Mouse (Mus musculus) midbrain, embryonic 16.5 days (tissue): ENCODE results near the gene Gsc2. TPM values are rescaled to one million over a fixed set of nuclear protein-coding genes. Genes with fewer than 3 reads are reported as not detected.

Source experiments
- ATAC-seq: fragments of 200-750 bp; cut with Nextera tagmentation; 2 replicates; pipeline ENCODE4 v1.8.0; 2017; ENCODE audit warnings: moderate TSS enrichment
- H3K27ac ChIP-seq: fragments of 300-500 bp; sonication (generic); 2 replicates; pipeline ENCODE4 v1.5.1; 2014; ENCODE audit warnings: mild to moderate bottlenecking, low read length, mixed read lengths
- H3K27me3 ChIP-seq: fragments of 300-500 bp; sonication (generic); 2 replicates; pipeline ENCODE4 v1.6.1; 2014; ENCODE audit warnings: low read depth, low read length, mixed read lengths; ENCODE audit not compliant: control insufficient read depth, insufficient read depth
- H3K36me3 ChIP-seq: fragments of 300-500 bp; sonication (generic); 2 replicates; pipeline ENCODE4 v1.6.1; 2014; ENCODE audit warnings: mild to moderate bottlenecking, low read length, moderate library complexity, mixed read lengths; ENCODE audit not compliant: control insufficient read depth, insufficient read depth
- H3K4me1 ChIP-seq: fragments of 300-500 bp; sonication (generic); 2 replicates; pipeline ENCODE4 v1.6.1; 2014; ENCODE audit warnings: mild to moderate bottlenecking, low read length, mixed read lengths; ENCODE audit not compliant: control insufficient read depth, insufficient read depth
- H3K4me2 ChIP-seq: fragments of 300-500 bp; sonication (generic); 2 replicates; pipeline ENCODE4 v1.6.1; 2014; ENCODE audit warnings: mild to moderate bottlenecking, low read length, mixed read lengths
- H3K4me3 ChIP-seq: fragments of 300-500 bp; sonication (generic); 2 replicates; pipeline ENCODE4 v1.5.1; 2014; ENCODE audit warnings: low read depth, mild to moderate bottlenecking, low read length, moderate library complexity, mixed read lengths
- H3K9ac ChIP-seq: fragments of 300-500 bp; sonication (generic); 2 replicates; pipeline ENCODE4 v1.6.1; 2014; ENCODE audit warnings: low read depth, low read length, mixed read lengths
- H3K9me3 ChIP-seq: fragments of 300-500 bp; sonication (generic); replicated peaks from 2 replicates; pipeline ENCODE4 v1.6.1; 2014; ENCODE audit warnings: mild to moderate bottlenecking, low read length, mixed read lengths; ENCODE audit not compliant: control insufficient read depth, poor library complexity, severe bottlenecking
- WGBS: fragments of 180-500 bp; shearing (Covaris S2); extraction: QIAGEN DNeasy Blood & Tissue Kit; methylation state at CpG from one replicate; pipeline ENCODE4 v1.1.7; 2014; 5-methylcytosine and 5-hydroxymethylcytosine counted together
- polyA plus RNA-seq: library from polyadenylated mRNA; unstranded; fragments of >200 nt; fragmentation: Nextera tagmentation; extraction: Ambion mirVana; gene quantifications from 2 replicates; pipeline ENCODE4 v1.2.1, GENCODE M21; 2015

Gene Gsc2
- polyA plus RNA-seq, 1 experiment from 2014 or later: 0.46 TPM

- ATAC-seq: no peak
- no peaks in the 10 kb centered on the region for H3K27me3 ChIP-seq
These were observed 18.8 kb downstream of the Gsc2 start for GRCm38 (mm10) chr16:17896091-17896490.

GRCm38 (mm10) chr16:17893923-17894322 lies 20.9 kb downstream of the Gsc2 start, which contains the start of gene Tssk1:
Tssk1 (plus strand) TSS chr16:17894223.
- Histone ChIP-seq H3K4me2 (no peak within 1 kb of the TSS), H3K36me3 (no peaks in the 10 kb centered on the region; the same call in 1 of the 2 replicates), H3K4me3 (no peak within 1 kb of the TSS), H3K27me3 (no peaks in the 10 kb centered on the region), H3K9ac (no peak within 1 kb of the TSS), H3K27ac (no peak within 1 kb of the TSS), H3K9me3 (no peaks in the 10 kb centered on the region), H3K4me1 (peaks cover 18% of the 10 kb centered on the region)
- 77% methylated on average over 2 of the region's 2 CpGs for WGBS
- no peak for ATAC-seq

More at GRCm38 (mm10) chr16:17896091-17896490, 18.8 kb downstream of the Gsc2 start:
- H3K9ac ChIP-seq: no peak overlapping the region
- no peak overlapping the region for H3K27ac ChIP-seq
- no peak overlapping the region for H3K4me3 ChIP-seq
- no peaks in the 10 kb centered on the region for H3K9me3 ChIP-seq
- H3K4me1 ChIP-seq: peaks cover 5% of the 10 kb centered on the region
- H3K4me2 ChIP-seq: no peak overlapping the region
- peaks cover 10% of the 10 kb centered on the region for H3K36me3 ChIP-seq

- Histone ChIP-seq H3K4me2 (no peak overlapping the region), H3K4me1 (peaks cover 18% of the 10 kb centered on the region), H3K27me3 (no peaks in the 10 kb centered on the region), H3K9me3 (no peaks in the 10 kb centered on the region), H3K4me3 (no peak overlapping the region), H3K9ac (no peak overlapping the region), H3K36me3 (no peaks in the 10 kb centered on the region), H3K27ac (no peak overlapping the region)
- ATAC-seq: no peak
- 81% methylated on average over 3 of the region's 3 CpGs for WGBS
These were observed 22.3 kb downstream of the Gsc2 start for GRCm38 (mm10) chr16:17892606-17893005.

- Histone ChIP-seq H3K27ac (peak within 1 kb of the TSS; percentile 98), H3K9me3 (no peaks in the 10 kb centered on the region), H3K36me3 (no peaks in the 10 kb centered on the region), H3K4me3 (peak within 1 kb of the TSS; percentile 95), H3K4me2 (peak within 1 kb of the TSS; percentile 97), H3K4me1 (peaks cover 18% of the 10 kb centered on the region), H3K9ac (peak within 1 kb of the TSS; percentile 100), H3K27me3 (no peaks in the 10 kb centered on the region)
- WGBS: under 1% methylated on average over 35 of the region's 38 CpGs
- ATAC-seq: peak; percentile 98
These were observed 23.3 kb downstream of the Gsc2 start, which contains the start of gene Gm20518 for GRCm38 (mm10) chr16:17891567-17891959. Gm20518 (minus strand) TSS chr16:17891671.

GRCm38 (mm10) chr16:17890917-17891566 lies 23.8 kb downstream of the Gsc2 start:
- Histone ChIP-seq H3K36me3 (no peaks in the 10 kb centered on the region), H3K4me2 (peak overlapping the region; percentile 97), H3K27me3 (no peaks in the 10 kb centered on the region), H3K4me3 (peak overlapping the region; percentile 95), H3K9ac (peak overlapping the region; percentile 100), H3K9me3 (no peaks in the 10 kb centered on the region), H3K4me1 (peaks cover 18% of the 10 kb centered on the region), H3K27ac (peak overlapping the region; percentile 98)
- WGBS: 0% methylated on average over 33 of the region's 44 CpGs
- ATAC-seq: peak; percentile 63

GRCm38 (mm10) chr16:17890342-17890727 lies 24.5 kb downstream of the Gsc2 start:
- Histone ChIP-seq H3K9ac (peak overlapping the region; percentile 100), H3K27ac (no peak overlapping the region), H3K27me3 (no peaks in the 10 kb centered on the region), H3K4me3 (peak overlapping the region; percentile 95), H3K9me3 (no peaks in the 10 kb centered on the region), H3K4me2 (peak overlapping the region; percentile 97), H3K36me3 (no peaks in the 10 kb centered on the region), H3K4me1 (peaks cover 18% of the 10 kb centered on the region)
- no peak for ATAC-seq
- WGBS: 39% methylated on average over 2 of the region's 2 CpGs

DNA sequence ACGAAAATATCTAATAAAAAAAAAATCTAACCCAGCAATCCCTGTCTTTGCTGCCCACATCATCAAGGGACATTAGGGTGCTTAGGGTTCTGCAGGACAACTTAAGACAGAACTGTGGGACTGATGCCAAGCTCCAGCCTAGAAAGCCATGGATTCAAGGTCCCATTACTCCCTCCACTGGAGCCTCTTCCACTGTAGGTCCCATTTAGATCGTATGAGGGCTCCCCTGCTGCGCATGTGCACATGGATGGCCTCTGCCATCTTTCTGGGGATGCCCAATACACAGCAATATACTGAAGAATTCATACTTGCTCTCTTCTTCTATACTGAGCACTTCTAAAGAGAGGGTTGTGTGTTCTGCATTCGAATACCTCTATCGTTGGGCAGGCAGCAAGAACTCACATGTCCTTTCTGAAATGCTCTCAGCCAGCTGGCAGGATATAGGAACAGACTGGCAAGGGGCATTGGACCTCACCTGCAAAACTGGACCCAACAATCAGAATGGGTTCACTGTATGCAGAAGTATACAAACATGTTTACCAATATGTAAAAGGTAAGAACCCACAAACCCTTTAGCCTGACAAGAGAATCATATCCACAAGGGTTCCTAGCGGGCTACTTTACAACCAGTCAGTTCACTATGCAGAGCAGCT lies 25.0 kb downstream of the Gsc2 start:
- Histone ChIP-seq H3K4me3 (peak overlapping the region; percentile 95), H3K36me3 (no peaks in the 10 kb centered on the region), H3K9ac (peak overlapping the region; percentile 100), H3K27me3 (no peaks in the 10 kb centered on the region), H3K27ac (no peak overlapping the region), H3K4me1 (peaks cover 18% of the 10 kb centered on the region), H3K4me2 (peak overlapping the region; percentile 97), H3K9me3 (no peaks in the 10 kb centered on the region)
- ATAC-seq: no peak
- WGBS: 81% methylated on average over 6 of the region's 6 CpGs

- H3K27me3 ChIP-seq: no peaks in the 10 kb centered on the region
- no peaks in the 10 kb centered on the region for H3K36me3 ChIP-seq
- H3K9me3 ChIP-seq: no peaks in the 10 kb centered on the region
- H3K4me1 ChIP-seq: no peaks in the 10 kb centered on the region; the same call in 1 of the 2 replicates
- WGBS: 94% methylated on average over 6 of the region's 6 CpGs
- no peak overlapping the region for H3K4me2 ChIP-seq
- H3K4me3 ChIP-seq: no peak overlapping the region
- H3K9ac ChIP-seq: no peak overlapping the region
- ATAC-seq: no peak
- no peak overlapping the region for H3K27ac ChIP-seq
These were observed 30.7 kb downstream of the Gsc2 start for GRCm38 (mm10) chr16:17884116-17884515.

- Histone ChIP-seq H3K27ac (no peak overlapping the region), H3K4me1 (no peaks in the 10 kb centered on the region; the same call in 1 of the 2 replicates), H3K4me2 (no peak overlapping the region), H3K4me3 (no peak overlapping the region), H3K9ac (no peak overlapping the region), H3K27me3 (no peaks in the 10 kb centered on the region), H3K9me3 (no peaks in the 10 kb centered on the region), H3K36me3 (0 out of 2 replicates have a peak, but pooled peaks cover 2% of the 10 kb centered on the region)
- no peak for ATAC-seq
These were observed 32.7 kb downstream of the Gsc2 start for GRCm38 (mm10) chr16:17882196-17882595.
